Mouse (Mus musculus): ENCODE data around the gene AI837181. TPM values are rescaled to one million over a fixed set of nuclear protein-coding genes. Genes with fewer than 3 reads are reported as not detected.

The AI837181 gene
- polyA plus RNA-seq, 1 experiment from 2014 or later: 34.2 TPM

DNA sequence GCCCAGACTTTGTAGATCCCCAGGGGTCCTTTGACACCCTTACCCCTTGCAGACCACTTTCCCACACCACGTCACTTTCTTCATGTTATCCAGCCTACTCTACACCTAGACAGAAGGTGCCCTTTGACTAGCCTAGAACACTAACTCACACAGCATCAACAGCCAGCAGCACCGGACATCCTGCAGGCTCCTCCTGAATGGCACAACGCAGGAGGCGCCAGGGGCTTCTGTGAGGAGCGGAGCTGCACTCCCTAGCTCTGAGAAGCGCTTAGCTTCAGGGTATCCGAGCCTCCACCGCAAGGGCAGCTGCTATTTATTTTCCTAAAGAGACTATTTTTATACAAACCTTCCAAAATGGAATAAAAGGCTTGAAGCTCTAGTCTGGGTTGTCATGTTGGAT, 30.6 kb downstream of the AI837181 start:
- Histone ChIP-seq H3K4me2 (replicated peaks; ENCODE audit: low read depth) (peak overlapping the region; percentile 98), H3K4me1 (replicated peaks; ENCODE audit: control insufficient read depth, insufficient read depth, low read length) (peaks cover 4% of the 10 kb centered on the region; the same call in 1 of the 2 replicates), H3K36me3 (ENCODE audit: control insufficient read depth, insufficient read depth) (peaks cover 6% of the 10 kb centered on the region; the same call in 1 of the 2 replicates), H3K9ac (ENCODE audit: low read depth, low read length) (no peak overlapping the region), H3K27ac (ENCODE audit: low read depth, low read length) (no peak overlapping the region), H3K9me3 (ENCODE audit: control insufficient read depth) (no peaks in the 10 kb centered on the region), H3K27me3 (replicated peaks; ENCODE audit: control insufficient read depth, insufficient read depth, low read length) (no peaks in the 10 kb centered on the region), H3K4me3 (ENCODE audit: low read depth, low read length) (peak overlapping the region; percentile 74)
- WGBS: 65% methylated on average over 8 of the region's 8 CpGs
- TF ChIP-seq CTCF (IDR thresholded peaks at IDR 0.05; ENCODE audit: low read depth): no peak
- ATAC-seq: no peak

DNA sequence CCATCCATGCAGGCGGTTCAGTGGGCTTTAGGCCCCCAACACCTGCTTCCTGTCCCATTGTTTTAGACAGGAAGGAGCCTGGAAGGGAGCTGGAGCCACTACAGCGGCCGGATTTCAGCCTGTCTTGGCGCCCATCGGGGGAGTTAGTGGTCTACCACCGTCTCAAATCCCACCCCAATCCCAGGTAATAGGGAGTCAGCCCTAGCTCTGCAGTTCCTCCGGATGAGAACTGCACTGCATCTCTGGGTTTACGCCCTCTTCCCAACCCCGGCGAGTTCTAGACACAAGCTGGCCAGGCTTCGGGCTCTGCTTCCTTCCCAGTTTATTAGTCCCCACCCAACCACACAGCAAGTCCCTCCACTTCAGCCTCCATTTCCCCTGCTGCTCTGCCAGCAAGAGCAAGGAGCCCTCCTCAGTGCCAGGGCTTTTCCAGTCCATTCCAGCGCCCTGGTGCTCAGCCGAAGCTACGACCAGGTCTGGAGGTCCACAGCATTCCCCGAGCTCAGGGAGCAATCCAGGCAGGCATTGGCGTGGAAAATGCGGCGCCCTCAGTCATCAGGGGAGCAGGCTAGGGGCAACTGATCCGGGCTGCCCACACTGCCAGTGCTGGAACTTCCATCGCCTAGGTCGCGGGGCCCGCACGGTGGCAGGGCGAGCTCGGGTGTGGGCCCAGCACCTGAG, 31.4 kb downstream of the AI837181 start:
- no peak for TF ChIP-seq CTCF (IDR thresholded peaks at IDR 0.05; ENCODE audit: low read depth)
- no peak for ATAC-seq
- 6% methylated on average over 23 of the region's 26 CpGs for WGBS

DNA sequence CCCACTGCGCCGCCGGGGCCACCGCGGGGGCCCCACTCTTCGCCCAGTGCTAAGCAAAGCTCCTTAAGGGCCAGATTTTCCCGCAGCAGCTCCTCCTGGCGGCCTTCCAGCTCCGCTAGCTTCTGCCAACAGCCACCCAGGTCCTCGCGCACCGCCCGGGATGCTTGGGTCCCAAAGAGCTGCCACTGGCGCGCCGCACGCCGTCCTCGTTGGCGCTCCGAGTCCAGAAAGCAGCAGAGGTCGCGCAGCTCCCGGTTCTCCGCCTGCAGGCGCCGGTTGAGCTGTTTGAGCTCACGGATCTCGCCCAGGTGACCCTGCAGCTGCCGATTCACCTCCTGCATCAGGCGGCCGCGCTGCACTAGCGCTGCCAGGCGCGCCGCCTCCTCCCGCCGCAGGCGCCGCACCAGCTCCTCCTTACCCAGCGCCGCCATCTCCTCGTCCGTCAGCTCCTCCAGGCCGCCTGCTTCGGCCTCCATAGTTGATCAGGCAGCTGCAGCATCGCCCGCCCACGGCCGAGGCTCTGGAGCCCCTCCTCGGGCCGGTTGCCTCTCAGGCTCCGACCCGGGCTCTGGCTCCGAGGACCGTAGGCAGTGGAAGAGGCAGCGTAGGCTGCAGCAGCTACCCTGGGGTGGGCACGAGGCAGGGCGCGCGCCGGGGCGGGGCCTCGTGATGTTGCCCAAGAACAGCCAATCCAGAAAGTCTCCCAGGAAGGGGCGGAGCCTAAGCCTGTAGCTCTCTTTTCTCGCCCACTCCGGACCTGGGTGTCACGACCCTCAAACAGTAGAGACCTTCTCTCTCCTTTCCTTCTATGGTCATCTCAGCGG, 32.2 kb downstream of the AI837181 start:
- TF ChIP-seq CTCF (IDR thresholded peaks at IDR 0.05; ENCODE audit: low read depth): peak; percentile 54
- WGBS: under 1% methylated on average over 67 of the region's 70 CpGs
- Histone ChIP-seq H3K4me3 (ENCODE audit: low read depth, low read length) (peak overlapping the region; percentile 74), H3K9me3 (ENCODE audit: control insufficient read depth) (no peaks in the 10 kb centered on the region), H3K27ac (ENCODE audit: low read depth, low read length) (peak overlapping the region; percentile 84), H3K9ac (ENCODE audit: low read depth, low read length) (peak overlapping the region; percentile 76), H3K36me3 (ENCODE audit: control insufficient read depth, insufficient read depth) (peaks cover 6% of the 10 kb centered on the region; the same call in 1 of the 2 replicates), H3K4me1 (replicated peaks; ENCODE audit: control insufficient read depth, insufficient read depth, low read length) (peaks cover 4% of the 10 kb centered on the region; the same call in 1 of the 2 replicates), H3K4me2 (replicated peaks; ENCODE audit: low read depth) (peak overlapping the region; percentile 98), H3K27me3 (replicated peaks; ENCODE audit: control insufficient read depth, insufficient read depth, low read length) (no peaks in the 10 kb centered on the region)
- peak; percentile 74 for ATAC-seq

More for the DNA sequence above, 31.4 kb downstream of the AI837181 start:
- H3K27ac ChIP-seq (ENCODE audit: low read depth, low read length): peak overlapping the region; percentile 84
- H3K27me3 ChIP-seq (replicated peaks; ENCODE audit: control insufficient read depth, insufficient read depth, low read length): no peaks in the 10 kb centered on the region
- H3K9me3 ChIP-seq (ENCODE audit: control insufficient read depth): no peaks in the 10 kb centered on the region
- peak overlapping the region; percentile 74 for H3K4me3 ChIP-seq (ENCODE audit: low read depth, low read length)
- peak overlapping the region; percentile 76 for H3K9ac ChIP-seq (ENCODE audit: low read depth, low read length)
- H3K4me1 ChIP-seq (replicated peaks; ENCODE audit: control insufficient read depth, insufficient read depth, low read length): peaks cover 4% of the 10 kb centered on the region; the same call in 1 of the 2 replicates
- H3K36me3 ChIP-seq (ENCODE audit: control insufficient read depth, insufficient read depth): peaks cover 6% of the 10 kb centered on the region; the same call in 1 of the 2 replicates
- H3K4me2 ChIP-seq (replicated peaks; ENCODE audit: low read depth): peak overlapping the region; percentile 98

DNA sequence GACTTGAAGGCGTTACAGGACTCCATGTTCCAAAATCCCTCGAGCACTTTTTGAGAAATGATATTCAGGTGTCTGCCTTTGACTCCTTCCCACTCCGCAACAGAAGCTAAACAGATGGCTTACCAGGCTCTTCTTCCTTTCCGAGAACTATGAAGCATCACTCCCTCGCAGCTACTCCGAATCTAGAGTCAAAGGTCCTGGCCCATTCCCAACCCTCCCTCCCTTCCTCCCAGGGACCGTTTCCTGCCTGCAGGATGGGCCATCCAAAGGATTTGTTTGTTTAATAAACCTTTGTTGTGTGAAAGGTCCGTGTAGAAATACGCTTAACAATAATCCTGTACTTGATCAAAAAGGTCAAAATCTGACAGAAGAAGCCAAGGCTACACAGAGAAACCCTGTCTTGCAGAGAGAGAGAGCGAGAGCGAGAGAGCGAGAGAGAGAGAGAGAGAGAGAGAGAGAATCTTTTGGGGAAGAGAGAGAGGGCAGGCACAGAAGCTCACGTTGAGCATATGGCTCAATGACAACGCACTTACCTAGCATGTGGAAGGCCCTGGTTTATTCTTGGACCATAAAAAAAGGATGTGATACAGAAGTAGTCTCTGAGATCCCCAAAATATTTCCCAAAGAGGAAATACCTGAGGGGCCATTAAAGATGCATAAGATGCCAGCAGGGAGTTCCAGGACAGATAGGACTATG, 33.0 kb downstream of the AI837181 start, which contains the start of gene Ccdc85b:
Ccdc85b (minus strand) TSS at position 149 of the 697 bp plus-strand sequence.
- no peak for ATAC-seq
- peak within 1 kb of the TSS; percentile 98 for H3K4me2 ChIP-seq (replicated peaks; ENCODE audit: low read depth)
- WGBS: 11% methylated on average over 14 of the region's 14 CpGs

DNA sequence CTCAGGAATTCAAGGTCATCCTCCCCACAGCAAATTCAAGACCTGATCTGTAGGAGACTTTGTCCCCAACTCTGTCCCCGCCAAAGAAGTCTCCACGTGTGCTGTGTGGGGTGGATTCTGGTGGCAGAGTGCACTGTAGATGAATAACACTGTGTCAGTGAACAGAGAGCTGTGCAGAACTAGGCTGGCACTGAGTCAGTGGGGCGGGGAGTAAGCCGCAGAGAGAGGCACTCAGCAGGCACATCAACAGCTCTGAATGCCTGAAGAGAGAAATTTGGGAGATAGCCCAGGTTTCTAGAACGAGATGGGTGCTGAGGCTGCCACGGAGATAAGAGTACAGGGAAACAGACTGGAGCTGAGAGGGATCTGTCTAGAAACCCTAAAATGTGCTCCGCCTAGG, 34.1 kb downstream of the AI837181 start:
- H3K27ac ChIP-seq (ENCODE audit: low read depth, low read length): no peak overlapping the region
- H3K27me3 ChIP-seq (replicated peaks; ENCODE audit: control insufficient read depth, insufficient read depth, low read length): no peaks in the 10 kb centered on the region
- H3K4me1 ChIP-seq (replicated peaks; ENCODE audit: control insufficient read depth, insufficient read depth, low read length): peaks cover 4% of the 10 kb centered on the region; the same call in 1 of the 2 replicates
- no peak overlapping the region for H3K4me2 ChIP-seq (replicated peaks; ENCODE audit: low read depth)
- no peak for TF ChIP-seq CTCF (IDR thresholded peaks at IDR 0.05; ENCODE audit: low read depth)
- no peak overlapping the region for H3K4me3 ChIP-seq (ENCODE audit: low read depth, low read length)
- peaks cover 21% of the 10 kb centered on the region for H3K36me3 ChIP-seq (ENCODE audit: control insufficient read depth, insufficient read depth)
- WGBS: 59% methylated on average over 7 of the region's 7 CpGs
- ATAC-seq: no peak
- no peaks in the 10 kb centered on the region for H3K9me3 ChIP-seq (ENCODE audit: control insufficient read depth)
- H3K9ac ChIP-seq (ENCODE audit: low read depth, low read length): no peak overlapping the region

More for the DNA sequence above, 33.0 kb downstream of the AI837181 start, which contains the start of gene Ccdc85b:
- peak within 1 kb of the TSS; percentile 74 for H3K4me3 ChIP-seq (ENCODE audit: low read depth, low read length)
- peak within 1 kb of the TSS; percentile 76 for H3K9ac ChIP-seq (ENCODE audit: low read depth, low read length)
- no peaks in the 10 kb centered on the region for H3K27me3 ChIP-seq (replicated peaks; ENCODE audit: control insufficient read depth, insufficient read depth, low read length)
- peaks cover 12% of the 10 kb centered on the region for H3K36me3 ChIP-seq (ENCODE audit: control insufficient read depth, insufficient read depth)
- H3K9me3 ChIP-seq (ENCODE audit: control insufficient read depth): no peaks in the 10 kb centered on the region
- peak within 1 kb of the TSS; percentile 84 for H3K27ac ChIP-seq (ENCODE audit: low read depth, low read length)
- TF ChIP-seq CTCF (IDR thresholded peaks at IDR 0.05; ENCODE audit: low read depth): no peak
- peaks cover 4% of the 10 kb centered on the region; the same call in 1 of the 2 replicates for H3K4me1 ChIP-seq (replicated peaks; ENCODE audit: control insufficient read depth, insufficient read depth, low read length)

Data from intestine, postnatal 0 days (tissue).